Mouse (Mus musculus): ENCODE data around the gene Tagln2.

The Tagln2 gene

GRCm38 (mm10) chr1:172503111-172503997 lies 3.5 kb downstream of the Tagln2 start:
- DNase-seq (ENCODE audit: low spot score), result peak; percentile 68

DNA sequence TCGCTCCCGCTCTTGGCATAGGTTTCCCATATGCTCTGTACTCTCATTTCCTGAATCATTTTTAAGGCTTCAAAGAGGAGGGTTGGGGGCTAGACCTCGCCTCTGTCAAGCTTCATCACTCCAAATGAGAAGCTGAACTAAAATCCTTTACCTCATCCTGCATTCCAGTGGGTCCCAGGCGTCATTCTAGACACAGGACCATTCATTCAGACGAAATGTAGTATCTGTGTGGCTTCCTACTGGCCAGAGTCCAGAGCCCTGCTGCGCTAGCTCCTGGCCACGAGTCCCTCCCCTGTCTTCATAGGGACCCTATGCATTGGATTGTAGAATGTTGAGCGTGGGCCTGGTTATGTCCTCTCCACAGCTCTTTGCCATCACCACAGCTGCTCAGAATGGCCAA lies 4.9 kb downstream of the Tagln2 start:
- DNase-seq (ENCODE audit: low spot score), result no peak

DNA sequence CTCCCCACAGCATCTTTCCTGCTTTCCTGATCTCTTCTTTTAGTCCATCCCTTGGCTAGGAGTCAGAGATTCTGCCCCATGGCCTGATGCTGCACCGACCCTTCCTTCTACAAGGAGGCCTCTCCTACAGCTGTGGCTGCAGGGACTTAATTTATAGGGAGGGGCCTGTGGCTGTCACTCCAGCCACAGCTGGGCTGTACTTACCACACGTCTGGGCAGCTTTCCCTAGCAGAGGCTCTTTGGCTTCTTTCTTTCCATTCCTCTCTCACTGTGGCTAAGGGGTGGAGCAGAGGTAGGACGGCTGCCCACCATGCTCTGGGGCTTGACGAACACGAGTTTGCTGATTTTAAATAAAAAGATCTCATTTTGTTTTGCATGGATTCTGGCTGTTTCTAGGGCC lies 7.2 kb downstream of the Tagln2 start:
- no peak for DNase-seq (ENCODE audit: low spot score)

GRCm38 (mm10) chr1:172507701-172508100 lies 7.9 kb downstream of the Tagln2 start:
- no peak for DNase-seq (ENCODE audit: low spot score)

GRCm38 (mm10) chr1:172508172-172508571 lies 8.3 kb downstream of the Tagln2 start:
- no peak for DNase-seq (ENCODE audit: low spot score)

GRCm38 (mm10) chr1:172509235-172509634 lies 9.4 kb downstream of the Tagln2 start:
- DNase-seq (ENCODE audit: low spot score), result no peak

- DNase-seq (ENCODE audit: low spot score), result no peak
Measured at GRCm38 (mm10) chr1:172509983-172510382, 10.1 kb downstream of the Tagln2 start.

DNA sequence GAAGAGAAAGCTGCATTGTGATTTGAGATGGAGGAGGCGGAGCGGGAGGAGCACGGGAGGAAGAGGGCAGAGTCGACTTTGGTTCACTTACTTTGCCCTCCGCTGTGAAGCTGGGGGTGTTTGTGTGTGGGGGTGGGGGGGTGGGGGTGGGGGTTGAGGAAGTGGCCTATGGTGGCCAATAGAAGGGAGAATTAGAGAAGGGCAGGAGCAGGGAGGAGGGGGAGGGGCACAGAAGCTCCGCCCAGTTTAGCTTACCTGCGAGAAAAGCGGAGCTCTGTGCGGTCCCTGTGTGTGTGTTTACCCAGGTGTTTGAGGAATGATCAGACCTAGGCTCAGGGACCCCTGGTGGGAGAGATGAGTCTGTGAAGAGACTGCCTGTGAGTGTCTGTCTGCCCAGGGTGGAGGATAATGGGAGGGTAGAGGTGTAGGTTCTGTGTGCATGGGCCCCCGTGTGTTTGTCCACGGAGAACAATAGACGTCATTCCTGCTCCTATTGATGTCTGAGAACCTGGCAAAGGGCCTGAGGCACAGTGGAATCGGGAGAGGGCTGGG lies 10.7 kb downstream of the Tagln2 start:
- no peak for DNase-seq (ENCODE audit: low spot score)

DNA sequence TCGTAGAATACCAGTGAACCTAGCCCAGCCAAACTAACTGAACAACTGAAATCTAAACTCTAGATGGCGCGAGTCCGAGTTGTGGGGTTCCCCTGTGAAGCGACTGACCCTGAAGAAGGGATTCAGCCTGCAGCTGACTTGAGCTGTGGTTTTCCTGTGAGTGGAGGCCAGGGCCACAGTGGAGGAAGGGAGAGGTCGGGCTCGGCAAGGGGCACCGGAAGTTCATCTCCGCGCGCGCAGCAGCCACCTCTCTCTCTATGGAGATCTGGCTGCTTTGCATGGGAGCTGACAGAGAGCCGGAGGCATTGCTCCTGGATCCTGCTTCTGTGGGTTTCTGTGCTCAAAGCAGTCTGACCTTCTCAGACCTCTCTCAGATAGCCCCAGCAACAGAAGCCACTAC lies 13.1 kb downstream of the Tagln2 start:
- no peak for DNase-seq (ENCODE audit: low spot score)

GRCm38 (mm10) chr1:172513525-172514212 lies 13.8 kb downstream of the Tagln2 start:
- no peak for DNase-seq (ENCODE audit: low spot score)

DNA sequence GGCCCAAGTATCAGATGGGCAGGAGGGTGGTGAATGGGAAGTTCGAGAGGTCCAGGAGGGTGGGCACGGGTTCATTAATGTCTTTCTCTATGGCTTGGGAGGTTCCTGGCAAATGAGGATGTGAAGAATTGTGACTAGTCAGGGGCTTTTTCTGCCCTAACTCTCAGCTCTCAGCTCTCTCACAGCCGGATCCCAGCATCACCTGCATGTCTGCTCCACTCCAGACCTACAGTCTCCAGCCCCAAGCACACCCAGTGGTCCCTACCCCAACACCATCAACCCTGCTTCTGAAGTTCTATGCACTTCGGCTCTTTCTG lies 14.3 kb downstream of the Tagln2 start:
- DNase-seq (ENCODE audit: low spot score), result no peak

DNA sequence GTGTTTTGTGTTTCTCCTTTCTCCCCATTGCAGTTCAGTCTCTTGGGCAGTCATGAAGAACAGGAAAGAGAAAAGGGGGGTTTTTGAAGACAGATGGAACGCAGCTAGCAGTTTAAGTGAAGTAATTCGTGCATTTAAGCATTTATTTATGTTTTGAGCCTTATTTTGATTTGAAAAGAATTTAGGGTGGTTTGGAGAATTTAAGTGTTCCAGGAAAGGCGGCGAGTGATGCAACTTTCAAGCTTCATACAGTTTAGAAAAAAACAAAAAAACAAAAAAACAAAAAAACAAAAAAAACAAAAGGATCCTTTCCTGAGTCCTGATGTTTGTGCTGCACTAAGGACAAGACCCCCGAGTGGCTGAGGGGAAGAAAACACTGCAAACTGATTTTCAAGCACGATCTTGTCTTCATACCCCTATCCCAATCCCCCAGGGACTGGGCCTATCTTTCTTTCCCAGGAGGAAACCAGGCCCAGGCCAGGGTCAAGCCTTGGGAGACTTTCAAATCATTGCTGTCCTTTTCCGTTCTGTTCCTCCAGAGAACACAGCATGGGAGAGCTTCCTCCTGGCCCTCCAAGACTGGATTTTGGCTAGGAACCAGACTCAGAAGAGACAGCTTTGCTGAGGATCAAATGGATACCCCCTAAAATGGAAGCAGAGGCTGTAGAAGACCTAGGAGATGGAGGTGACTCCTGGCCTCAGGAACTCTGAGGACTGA lies 14.9 kb downstream of the Tagln2 start:
- no peak for DNase-seq (ENCODE audit: low spot score)

GRCm38 (mm10) chr1:172515396-172515795 lies 15.5 kb downstream of the Tagln2 start:
- DNase-seq (ENCODE audit: low spot score), result no peak

DNA sequence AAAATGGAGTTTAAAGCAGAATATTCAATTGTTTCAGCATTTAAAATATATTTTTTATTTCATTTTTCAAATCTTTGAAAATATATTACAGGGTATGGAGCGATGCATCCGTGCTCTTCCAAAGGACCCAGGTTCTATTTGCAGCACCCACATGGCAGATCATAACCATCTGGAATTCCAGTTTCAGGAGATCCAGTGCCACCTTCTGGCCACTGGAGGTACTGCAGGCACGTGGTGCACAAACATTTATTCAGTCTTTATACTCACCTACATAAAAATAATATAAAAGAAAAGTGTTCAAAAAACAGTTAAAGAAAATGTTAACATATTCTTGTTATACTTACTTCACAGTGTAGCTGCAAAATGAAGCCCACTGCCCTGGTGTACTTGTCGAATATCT lies 18.2 kb downstream of the Tagln2 start:
- no peak for DNase-seq (ENCODE audit: low spot score)

- no peak for DNase-seq (ENCODE audit: low spot score)
Measured at GRCm38 (mm10) chr1:172519644-172520043, 19.8 kb downstream of the Tagln2 start.

- peak; percentile 85 for DNase-seq (ENCODE audit: low spot score)
Measured at GRCm38 (mm10) chr1:172520576-172521440, 21.0 kb downstream of the Tagln2 start, which contains the start of gene Cfap45. TSS of gene Cfap45 (plus strand) at chr1:172520801.

- DNase-seq (ENCODE audit: low spot score), result no peak
Measured at GRCm38 (mm10) chr1:172522524-172522923, 22.7 kb downstream of the Tagln2 start.

DNA sequence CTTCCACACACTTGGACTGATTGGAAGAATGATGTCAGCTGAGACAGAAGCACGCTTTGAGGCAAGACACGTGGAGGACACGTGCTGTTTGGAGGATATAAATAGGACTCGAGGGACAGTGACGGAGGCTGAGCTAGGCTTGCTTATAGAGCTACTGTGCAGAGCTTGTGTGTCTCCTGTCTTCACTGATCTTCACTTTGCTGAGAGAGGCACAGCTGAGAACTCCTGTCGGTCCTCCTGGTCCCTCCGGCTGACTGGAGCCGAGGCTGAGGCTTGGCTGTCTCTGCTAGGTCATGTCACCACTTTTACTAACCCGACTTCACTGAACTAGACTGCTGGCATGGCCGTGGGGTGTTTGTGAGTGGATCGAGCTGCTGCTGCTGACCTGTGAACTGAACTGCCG lies 23.9 kb downstream of the Tagln2 start:
- DNase-seq (ENCODE audit: low spot score), result peak; percentile 28

DNA sequence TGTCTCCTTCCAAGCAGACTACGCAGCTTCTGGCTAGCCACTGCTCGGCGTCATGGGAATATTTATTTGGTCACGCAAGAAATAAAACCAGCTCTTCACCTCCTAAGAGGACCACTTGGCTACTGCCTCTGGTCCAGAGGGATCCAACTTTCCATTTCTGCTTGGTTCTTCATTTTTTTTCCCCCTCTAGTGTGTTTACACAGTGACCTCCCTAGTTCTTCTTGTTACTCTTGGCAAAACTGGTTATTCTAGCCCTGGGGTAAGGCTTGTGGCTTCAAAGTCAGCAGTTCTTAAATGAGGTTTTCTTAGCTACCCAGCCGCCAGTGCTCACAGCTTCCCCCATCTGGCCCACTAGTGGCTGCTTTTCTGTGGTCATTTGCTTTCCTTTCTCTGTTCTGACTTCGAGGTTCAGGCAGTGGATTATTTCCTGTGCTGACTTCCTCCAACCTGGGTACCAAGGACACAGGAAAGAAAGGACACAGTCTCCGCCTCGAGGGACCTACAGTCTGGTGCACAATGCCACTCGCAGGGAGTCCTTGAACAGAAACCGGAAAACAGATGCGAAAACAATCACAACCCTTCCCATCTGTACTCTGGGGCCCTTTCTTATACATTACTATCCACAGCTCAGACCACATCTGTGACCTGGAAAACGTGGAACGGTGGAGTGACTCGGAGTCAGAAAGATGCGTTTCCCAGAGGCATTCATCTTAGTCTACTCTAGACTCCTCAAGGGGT lies 25.3 kb downstream of the Tagln2 start:
- DNase-seq (ENCODE audit: low spot score), result peak; percentile 48

DNA sequence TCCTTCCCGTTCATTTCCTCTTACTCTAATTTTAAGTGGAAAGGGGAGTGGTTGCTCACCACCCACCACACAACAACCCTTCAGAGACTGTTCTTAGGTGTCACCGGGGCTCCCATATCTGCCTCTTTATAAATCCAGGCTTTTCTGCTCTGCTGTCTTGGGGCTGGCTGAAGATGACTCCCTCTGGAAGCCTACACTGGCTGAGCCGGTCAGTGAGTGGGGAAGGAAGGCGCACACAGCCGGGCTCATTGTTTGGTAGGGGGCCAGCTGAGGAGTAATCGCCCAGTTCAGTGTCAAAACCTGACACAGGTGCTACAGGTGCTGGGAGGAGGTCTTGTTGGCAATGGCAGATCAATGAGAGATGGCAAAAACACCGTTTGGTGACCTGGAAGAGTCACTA lies 26.1 kb downstream of the Tagln2 start:
- DNase-seq (ENCODE audit: low spot score), result no peak
